Mouse (Mus musculus): ENCODE results near the gene Wipf1.

Wipf1 gene

DNA sequence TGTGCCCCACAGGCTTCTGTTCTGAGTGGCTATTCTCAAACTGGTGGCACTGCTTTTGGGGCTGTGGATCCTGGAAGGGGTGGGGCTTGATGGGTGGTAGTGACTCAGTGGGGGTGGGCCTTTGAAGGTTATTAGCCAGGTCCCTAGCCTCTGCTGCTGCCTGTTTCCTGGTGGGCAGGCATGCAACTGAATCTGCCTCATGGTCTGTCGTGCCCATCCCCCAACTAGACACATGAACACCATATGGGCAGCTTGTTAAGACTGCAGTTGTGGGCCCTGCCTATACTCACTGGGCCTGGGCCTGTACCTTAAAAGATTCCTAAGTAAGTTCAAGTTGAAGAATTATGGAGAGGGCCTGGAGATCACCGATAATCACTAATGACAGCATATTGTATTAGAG is 16.0 kb upstream of the Wipf1 start:
- DNase-seq (ENCODE audit: low read depth, low spot score) = no peak

DNA sequence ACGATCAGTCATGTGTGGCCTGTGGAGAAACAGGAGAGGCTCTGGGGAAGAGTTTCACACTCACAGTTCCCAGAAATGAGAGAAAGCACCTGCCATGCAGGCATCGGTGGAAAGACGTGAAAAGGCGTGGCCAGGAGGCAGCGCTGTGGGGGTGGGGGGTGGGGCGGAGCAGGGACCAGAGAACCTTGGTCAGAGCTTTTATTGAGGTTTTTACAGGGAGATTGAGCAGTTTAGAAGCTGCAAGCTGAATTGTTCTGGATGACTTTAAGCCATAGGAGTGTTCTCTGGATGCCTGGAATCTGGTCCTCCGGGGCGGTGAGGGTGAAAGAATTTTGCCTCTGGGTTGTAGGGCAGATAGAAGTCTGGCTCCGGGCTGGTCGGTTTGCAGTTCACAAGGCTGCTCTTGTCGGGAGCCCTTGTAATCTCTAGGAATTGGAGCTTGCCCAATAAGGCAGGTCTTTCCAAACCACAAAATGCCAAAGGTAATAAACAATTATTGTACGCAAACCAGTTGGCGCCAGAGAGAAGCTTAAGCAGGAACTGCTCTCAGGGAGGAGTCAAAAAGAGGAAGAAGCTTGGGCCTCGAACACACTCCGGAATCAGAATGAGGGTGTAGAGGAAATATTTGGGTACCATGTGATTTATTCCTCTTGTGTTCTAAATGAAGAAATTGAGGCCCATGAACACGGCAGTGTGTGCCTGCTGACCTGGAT is 11.1 kb upstream of the Wipf1 start:
- no peak for DNase-seq (ENCODE audit: low read depth, low spot score)

DNA sequence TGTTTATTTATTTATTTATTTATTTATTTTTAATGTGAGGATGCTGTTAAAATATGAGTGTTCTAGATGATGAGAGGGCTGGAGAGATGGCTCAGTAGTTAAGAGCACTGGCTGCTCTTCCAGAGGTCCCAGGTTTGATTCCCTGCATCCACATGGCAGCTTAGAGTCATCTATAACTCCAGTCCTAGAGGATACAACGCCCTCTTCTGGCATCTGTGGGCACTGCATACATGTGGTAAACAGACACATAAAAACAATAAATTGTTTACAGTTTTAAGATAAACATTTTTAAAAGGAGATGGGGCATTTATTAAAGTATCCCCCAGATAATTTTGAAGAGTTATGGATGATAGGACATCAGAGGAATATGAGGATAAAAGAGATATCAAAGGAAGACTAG is 10.2 kb upstream of the Wipf1 start:
- DNase-seq (ENCODE audit: low read depth, low spot score) = no peak

DNA sequence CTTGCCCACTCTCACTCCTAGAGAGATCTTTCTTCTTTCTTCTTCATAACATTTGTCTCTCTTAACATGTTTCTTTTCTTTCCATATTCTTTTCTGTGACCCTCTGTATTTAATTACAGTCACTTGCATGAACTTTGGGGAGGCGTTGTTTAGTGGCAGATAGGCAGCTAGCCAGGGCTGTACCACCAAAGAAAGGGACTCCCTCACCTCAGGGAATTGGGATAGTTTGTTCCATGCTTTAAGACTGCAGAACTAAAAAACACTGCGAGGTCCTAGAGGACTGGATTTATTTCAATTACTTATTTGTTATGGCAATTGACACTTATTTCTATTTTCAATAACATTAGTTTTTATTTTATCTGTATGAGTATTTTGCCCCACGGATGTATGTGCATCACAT is 9.6 kb upstream of the Wipf1 start:
- DNase-seq (ENCODE audit: low read depth, low spot score) = no peak

DNA sequence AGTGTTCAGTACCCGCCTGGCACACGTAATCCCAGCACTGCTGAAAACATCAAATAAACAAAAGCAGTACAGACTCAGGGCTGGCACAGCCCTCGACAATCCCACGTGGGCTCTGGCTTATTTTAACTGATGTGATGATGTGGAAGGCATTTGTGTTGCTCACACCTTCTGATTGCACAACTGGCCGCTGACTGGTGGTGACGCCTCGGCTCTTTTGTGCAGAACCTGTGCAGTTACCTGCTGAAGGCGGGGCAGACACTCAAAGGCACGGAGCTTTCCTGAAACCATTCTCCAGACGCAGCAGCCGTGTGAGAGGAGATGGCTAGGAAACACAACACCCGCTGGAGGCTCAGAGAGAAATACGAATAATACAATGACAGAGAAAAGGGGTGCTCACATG is 9.1 kb upstream of the Wipf1 start:
- no peak for DNase-seq (ENCODE audit: low read depth, low spot score)

DNA sequence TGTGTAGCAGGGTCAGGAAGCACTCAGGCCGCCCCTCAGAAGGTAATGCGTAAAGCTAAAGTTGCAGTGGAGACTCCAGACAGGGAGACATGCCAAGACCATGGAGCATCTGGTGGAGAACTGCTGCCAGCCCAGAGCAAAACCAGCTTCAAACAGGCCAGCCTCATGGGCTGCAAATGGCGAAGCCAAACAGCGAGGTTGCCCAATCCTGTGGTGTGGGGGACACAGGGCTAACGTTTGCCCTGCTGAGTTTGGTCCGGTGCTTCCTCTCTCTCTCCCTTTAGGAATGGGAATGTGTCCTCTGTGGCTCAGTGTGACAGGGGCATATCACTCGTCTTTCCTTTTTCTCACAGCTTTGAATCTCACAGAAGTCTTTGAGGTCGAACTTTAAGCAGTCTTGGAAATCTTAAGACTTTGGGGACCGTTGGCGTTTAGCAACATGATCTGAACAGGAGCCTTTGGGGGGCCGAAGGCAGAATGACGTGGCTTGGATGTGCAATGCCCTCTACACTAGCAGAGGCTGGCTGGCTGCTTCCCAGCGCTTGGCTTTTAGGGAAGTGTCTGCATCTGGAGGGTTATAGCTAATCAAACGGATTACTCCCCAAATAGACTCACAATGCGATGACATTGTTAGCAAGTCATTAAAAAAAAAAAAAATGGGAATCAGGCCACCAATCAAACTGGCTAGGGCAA is 6.7 kb upstream of the Wipf1 start:
- DNase-seq (ENCODE audit: low read depth, low spot score) = no peak

DNA sequence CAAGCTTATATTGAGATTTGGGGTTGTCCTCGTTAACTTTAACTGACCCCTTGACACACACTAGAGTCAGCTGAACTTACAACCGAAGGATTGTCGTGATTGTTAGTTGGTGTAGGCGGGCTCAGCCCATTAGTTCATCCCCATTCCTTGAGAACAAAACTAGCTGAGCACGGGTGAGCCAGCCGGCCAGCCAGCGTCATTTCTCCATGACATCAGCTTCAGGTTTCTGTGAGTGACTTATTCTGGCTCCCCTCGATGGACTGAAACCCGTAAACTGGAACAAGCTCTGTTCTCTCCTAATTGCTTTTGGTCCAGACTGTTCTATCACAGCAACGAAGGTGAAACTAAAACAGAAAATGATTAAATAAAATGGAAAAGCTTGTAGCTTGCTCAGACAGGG is 5.2 kb upstream of the Wipf1 start:
- no peak for DNase-seq (ENCODE audit: low read depth, low spot score)

DNA sequence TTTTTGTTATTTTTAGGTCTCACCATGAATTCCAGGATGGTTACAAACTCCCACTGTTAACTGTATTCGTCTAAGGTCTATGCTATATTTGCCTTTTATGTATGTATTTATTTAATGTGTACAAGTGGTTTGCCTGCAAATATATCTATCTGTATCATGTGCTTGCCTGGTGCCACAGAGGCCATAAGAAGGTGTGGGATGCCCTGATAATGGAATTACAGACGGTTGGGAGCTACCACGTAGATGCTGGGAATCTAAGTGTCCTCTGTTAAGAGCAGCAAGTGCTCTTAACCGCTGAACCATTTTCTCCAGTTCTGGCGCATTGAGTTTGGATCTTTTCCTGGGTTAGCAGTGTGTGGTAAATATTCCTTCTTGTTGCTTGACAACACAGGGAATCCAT is 953 bp upstream of the Wipf1 start:
- DNase-seq (ENCODE audit: low read depth, low spot score) = no peak

DNA sequence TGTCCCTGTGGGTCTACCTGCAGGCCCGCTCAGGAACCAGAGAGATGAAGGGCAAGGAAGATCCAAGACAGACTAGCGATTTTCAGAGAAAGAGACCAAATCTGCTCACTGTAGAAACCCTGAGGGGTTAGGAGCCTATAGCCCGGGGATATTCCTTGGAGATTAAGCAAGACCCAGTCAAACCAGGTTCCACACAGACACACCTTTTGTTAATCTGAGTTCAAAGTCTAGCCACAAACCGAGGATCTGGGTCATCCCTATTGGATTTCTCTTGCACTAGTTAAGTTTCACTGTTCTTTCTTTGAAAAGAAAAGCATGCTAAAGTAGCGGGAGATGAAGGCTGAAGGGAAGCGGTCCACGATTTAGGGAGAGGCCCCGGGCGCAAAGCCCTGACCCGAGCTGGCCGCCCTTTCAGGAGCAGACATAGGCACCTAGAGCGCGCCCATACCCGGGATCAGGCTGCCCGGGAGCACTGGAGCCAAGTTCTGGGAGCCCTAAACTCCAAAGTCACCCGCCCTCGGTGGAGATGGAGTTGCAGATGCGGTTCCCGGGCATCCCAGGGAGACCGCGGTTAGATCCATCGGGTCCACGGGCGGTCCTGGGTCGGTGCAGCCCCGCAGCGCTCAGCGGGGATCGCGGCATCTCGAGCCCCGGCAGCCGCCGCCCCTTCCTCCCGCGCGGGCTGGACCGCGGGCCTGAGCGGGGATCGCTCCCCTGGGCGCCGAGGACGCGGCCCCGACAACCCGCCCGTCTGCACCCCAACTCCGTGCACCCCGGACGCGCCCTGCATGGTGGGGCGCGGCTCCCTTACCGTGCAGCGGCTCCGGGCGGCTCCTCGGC is 798 bp downstream of the Wipf1 start:
- DNase-seq (ENCODE audit: low read depth, low spot score) = no peak

DNA sequence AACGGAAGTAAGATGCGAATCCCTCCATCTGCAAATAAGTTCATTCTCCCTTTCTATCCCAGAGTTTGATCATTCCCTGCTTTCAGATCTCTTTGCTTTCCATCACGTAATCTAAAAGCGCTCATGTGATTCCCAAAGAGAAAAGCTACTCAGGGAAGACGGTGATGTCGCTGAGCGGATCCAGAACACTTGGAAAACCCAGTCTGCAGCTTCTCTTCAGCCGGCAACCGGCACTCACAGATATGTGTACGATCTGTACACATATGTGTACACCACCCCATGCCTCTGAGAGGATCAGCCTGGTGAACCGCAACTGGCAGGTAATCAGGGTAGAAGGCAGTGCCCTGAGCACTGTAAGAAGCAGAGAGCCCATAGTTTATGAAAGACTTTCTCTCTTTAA is 1.6 kb downstream of the Wipf1 start:
- no peak for DNase-seq (ENCODE audit: low read depth, low spot score)

DNA sequence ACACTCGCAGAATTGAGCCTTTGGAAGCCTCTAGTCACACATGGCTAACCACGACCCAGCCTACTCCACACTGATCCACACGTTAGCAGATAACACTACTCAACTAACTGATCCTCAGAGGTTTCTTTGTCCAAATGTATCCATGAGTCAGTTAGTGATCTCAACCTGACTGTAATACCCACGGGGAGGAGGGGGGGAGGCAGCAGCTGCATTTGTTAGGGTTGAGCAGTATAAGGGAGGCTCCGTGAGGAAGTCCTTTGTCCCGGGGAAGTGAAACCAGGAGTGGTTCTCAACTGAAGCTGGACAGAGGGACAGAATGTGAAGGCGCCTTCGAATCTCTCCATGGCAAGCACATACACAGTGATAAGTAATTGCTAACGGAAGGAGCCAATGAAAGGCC is 2.8 kb downstream of the Wipf1 start:
- DNase-seq (ENCODE audit: low read depth, low spot score) = no peak

DNA sequence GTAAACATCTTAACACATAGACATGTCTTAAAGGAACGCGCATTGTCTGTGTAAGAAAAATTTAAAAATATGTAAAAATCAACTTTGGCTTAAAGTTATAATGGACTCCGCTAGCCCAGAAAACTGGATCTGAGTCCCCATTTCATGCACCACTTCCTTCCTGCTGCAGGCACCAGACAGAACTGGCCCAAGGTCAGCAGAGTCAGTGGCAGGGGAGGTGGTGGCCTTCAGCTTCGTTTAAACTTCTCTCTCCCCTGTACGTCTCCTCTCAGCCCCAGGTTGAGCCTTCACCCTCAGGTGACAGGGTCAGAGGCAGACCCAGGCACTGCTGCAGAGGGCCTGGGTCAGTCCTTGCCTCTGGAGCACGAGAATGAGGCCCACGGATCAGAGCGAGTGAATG is 6.6 kb downstream of the Wipf1 start:
- no peak for DNase-seq (ENCODE audit: low read depth, low spot score)

DNA sequence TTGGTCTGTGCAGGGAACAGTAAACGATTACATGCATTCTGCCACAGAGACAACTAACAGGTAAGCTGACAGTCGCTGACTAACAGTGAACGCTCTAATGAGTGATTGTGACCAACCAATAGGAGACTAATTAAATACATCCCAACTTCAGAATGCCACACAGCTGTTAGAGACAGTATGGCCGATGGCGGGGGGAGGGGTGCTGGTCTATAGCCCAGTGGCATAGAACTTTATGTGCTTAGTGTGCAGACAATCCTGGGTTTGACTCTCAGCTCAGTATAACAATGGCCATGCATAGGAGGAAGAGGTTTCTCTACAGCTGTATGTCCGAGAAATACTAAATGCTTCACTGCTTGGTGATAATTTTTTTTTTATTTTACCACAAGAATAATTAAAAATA is 7.2 kb downstream of the Wipf1 start:
- DNase-seq (ENCODE audit: low read depth, low spot score) = no peak

DNA sequence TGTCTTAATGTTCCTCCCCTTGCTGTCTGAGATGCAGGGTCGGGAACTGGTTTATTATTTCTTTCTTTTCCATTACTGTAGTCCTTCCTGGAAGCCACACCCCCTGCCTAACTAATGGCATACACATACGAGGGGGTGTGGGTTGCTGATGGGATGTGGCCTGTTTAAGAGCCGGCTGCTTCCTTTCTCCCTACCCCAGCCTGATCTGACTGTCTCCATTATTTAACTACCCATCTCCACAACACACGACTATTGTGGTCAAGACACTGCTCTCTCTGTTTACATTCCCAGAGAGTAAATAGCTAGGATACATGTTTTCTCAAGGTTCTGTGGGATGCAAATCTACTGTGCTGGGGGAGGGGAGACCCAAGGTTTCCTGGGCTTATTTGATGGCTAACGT is 7.8 kb downstream of the Wipf1 start:
- no peak for DNase-seq (ENCODE audit: low read depth, low spot score)

DNA sequence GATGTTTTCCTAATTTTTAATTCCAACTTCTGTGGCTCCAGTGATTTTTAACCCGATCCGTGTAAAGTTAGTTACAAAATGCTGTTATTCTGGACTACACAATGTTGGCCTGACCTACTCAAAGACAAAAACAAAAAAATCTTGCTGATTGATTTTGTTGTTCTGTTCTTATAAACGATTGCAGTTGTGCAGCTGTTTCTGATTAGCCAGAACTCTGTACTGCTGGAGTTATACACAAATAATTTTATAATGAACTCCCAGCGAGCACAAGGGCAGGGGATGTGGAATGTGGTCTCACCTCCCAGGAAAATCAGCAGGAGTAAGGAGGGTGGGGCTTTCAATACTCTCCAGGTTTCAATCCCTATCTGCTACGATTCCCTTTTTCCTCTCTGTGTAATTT is 10.6 kb downstream of the Wipf1 start:
- DNase-seq (ENCODE audit: low read depth, low spot score) = no peak

DNA sequence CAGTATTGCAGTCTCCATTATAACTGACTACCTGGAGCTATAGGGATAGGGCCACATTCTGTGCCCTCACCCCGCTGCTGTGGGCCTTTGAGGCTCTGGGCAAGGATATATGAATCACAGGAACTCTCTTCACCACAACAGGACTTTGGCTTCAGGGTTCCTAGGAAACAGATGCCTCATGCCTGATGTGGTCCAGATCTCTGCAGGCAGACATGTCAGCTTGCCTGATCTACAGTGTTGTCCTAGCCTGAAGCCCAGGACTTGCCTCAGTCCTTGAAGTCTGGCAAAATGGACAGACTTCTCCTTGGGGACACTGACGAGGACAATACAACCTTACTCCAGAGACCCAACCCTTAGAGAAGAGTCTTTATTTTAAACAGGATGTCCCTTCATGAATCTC is 11.2 kb downstream of the Wipf1 start:
- DNase-seq (ENCODE audit: low read depth, low spot score) = no peak

DNA sequence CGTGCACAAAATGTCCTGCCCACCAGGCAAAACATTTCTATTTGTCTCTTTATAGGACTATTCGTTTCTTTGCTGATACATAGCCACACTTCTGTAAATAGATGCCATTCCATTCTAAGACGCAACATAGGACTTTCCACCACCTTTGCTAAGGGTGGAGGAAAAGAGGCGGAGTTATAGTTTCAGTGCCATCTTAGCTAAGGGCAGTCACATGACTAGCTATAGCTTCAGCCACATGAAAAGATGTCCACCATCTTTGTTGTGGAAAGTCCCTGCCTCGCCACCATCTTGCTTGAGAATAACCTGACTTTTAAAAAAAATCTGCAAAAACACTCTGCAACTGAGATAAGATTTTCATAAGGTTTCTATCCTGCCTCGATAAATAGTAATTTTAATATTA is 15.4 kb downstream of the Wipf1 start:
- DNase-seq (ENCODE audit: low read depth, low spot score) = no peak

DNA sequence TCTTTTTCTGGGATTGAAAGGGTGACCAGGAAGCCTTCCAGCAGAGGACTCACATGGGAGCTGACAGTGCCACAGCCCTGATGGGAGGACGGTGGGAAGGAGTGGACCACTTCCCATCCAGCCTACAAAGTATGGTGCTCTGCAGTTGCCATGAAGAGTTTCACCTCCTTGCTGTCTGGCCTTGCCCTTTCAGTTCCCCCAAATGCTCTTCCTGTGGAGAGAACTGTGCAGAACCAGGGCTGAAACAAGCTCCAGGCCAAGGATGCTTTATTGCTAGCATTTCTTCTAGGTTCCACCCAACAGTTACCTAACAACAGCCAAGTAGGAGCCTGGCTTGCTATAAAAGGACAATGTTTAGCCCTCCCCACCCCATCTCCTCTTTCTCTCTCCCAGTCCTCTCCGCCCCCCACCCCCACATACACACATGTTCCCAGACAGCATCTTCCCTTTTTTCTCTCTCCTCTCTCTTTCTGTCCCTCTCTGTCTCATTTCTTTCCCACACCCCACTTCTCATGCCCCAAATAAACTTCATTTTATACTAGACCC is 16.3 kb downstream of the Wipf1 start:
- DNase-seq (ENCODE audit: low read depth, low spot score) = no peak

DNA sequence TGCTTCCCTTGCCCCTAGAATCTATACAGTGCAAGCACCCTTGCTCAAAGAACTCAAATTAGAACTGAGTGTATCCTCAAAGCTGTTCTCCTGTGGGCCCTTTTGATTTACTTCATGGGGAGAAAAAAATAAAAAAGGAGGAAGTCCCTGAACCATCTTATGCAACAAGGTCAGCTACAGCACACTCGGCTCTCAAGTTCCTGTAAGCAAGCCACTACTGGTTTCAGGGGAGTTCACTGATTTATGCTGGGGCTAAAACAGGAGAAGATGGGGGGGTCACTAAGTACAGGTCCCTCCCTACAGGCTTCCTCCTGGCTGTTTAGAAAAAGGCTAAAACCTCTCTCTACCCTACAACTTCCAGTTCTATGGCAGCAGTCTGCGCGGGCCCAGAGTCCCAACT is 17.5 kb downstream of the Wipf1 start:
- no peak for DNase-seq (ENCODE audit: low read depth, low spot score)

DNA sequence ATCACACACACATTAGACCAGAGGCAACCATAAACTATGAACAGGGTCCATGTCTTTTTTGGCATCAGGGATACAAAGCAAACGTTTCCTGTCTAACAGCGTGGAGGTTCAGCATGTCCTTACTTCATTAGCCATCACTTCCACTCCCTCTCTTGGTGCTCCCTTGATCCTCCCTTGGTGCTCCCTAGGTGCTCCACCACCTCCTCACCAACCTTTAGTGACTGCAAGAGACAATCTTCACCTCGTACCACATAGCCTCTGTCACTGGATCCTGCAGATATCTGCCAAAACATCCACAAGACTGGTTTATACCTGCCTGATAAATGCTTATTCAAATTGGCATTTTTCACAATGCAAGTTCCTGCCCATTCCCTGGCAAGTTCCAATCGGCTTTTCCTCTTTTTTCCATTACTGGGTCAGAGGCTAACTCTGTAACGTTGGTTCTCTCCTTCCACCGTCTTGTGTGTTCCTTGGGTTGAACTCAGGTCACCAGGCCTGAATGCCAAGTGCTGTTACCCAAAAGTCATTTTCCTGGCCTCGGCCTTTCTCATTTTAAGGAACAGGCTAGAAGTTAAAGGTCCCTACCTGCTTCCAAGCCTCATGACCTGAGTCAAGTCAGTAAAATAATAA is 18.7 kb downstream of the Wipf1 start:
- no peak for DNase-seq (ENCODE audit: low read depth, low spot score)

DNA sequence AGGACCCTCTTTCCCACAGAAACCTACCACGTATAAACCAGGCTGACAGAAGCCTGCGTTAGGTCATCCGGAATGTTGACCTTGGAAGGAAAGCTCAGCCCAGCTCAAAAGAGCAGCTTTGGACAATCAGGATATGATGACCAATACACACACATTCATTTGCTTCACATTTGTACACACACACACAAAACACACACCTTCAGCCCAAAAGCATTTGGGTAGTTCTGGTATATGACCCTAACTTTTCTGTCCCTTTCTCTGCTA is 19.6 kb downstream of the Wipf1 start:
- DNase-seq (ENCODE audit: low read depth, low spot score) = no peak

DNA sequence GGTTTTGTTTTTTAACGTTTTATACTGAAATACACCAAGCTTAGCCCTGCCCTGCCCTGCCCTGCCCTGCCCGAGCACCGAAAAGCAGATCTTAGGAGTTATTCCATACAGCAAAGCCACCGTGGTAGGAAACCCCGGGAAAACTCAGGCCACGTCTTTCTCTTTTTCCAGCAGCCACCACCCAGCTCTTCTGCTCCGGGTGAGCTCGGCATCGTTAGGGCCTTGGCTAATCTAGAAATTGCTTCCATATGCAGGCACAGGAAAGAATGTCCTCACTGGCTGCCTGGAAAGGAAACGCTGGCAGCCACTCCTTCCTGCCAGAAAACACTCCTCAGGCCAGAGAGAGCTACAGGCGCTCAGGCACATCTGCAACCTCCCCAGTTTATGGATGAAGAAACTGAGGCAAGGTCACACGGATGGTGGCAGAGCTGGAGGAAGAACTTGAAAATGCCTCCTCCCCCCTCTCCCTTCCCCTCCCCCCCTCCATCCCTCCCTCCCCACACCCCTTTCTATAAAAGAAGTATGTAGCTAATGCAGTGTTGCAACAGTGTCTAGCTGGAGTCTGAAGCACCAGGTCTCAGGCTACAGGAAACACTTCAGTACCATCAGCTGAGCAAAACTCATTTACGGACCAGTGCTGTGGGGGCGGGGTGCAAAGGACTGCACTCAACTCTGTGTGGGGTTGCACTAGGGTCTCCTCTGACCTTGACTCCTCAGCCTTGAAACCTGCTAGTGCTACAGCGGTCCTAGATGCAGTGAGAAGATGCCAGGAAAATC is 20.1 kb downstream of the Wipf1 start:
- no peak for DNase-seq (ENCODE audit: low read depth, low spot score)
